Mouse (Mus musculus) urinary bladder, postnatal 14 days (tissue): ENCODE measurements around the gene Apol9b.

Experiments
- DNase-seq: peaks from one replicate; pipeline ENCODE4 v3.0.0; 2021; ENCODE audit warnings: low spot score

Apol9b gene

GRCm38 (mm10) chr15:77748414-77748813, 19.6 kb downstream of the Apol9b start:
- DNase-seq, result no peak

- DNase-seq, result no peak
Observed at GRCm38 (mm10) chr15:77749717-77750116, 20.9 kb downstream of the Apol9b start.

GRCm38 (mm10) chr15:77750461-77750860, 21.6 kb downstream of the Apol9b start:
- peak; percentile 55 for DNase-seq

GRCm38 (mm10) chr15:77752443-77752842, 23.6 kb downstream of the Apol9b start:
- DNase-seq, result no peak

- DNase-seq, result no peak
Observed at GRCm38 (mm10) chr15:77755132-77755531, 26.3 kb downstream of the Apol9b start.

GRCm38 (mm10) chr15:77756081-77756480, 27.2 kb downstream of the Apol9b start:
- no peak for DNase-seq

- peak; percentile 47 for DNase-seq
Observed at GRCm38 (mm10) chr15:77756848-77757247, 28.0 kb downstream of the Apol9b start, which contains the start of gene Apol8. Apol8 (minus strand) TSS chr15:77757003.

- DNase-seq, result no peak
Observed at GRCm38 (mm10) chr15:77757586-77758226, 28.9 kb downstream of the Apol9b start.

- DNase-seq, result no peak
Observed at GRCm38 (mm10) chr15:77760037-77760436, 31.2 kb downstream of the Apol9b start.

- no peak for DNase-seq
Observed at GRCm38 (mm10) chr15:77761083-77761482, 32.2 kb downstream of the Apol9b start.

- no peak for DNase-seq
Observed at GRCm38 (mm10) chr15:77761561-77762380, 32.9 kb downstream of the Apol9b start.

- DNase-seq, result no peak
Observed at GRCm38 (mm10) chr15:77763050-77763449, 34.2 kb downstream of the Apol9b start.

- no peak for DNase-seq
Observed at GRCm38 (mm10) chr15:77763702-77764101, 34.9 kb downstream of the Apol9b start.

GRCm38 (mm10) chr15:77764391-77765006, 35.7 kb downstream of the Apol9b start:
- peak; percentile 50 for DNase-seq

GRCm38 (mm10) chr15:77765484-77766093, 36.8 kb downstream of the Apol9b start:
- no peak for DNase-seq

- DNase-seq, result no peak
Observed at GRCm38 (mm10) chr15:77766981-77767380, 38.1 kb downstream of the Apol9b start.

- DNase-seq, result no peak
Observed at GRCm38 (mm10) chr15:77770341-77770740, 41.5 kb downstream of the Apol9b start.

- DNase-seq, result no peak
Observed at GRCm38 (mm10) chr15:77770942-77771341, 42.1 kb downstream of the Apol9b start.

- DNase-seq, result no peak
Observed at GRCm38 (mm10) chr15:77773099-77773915, 44.5 kb downstream of the Apol9b start.

GRCm38 (mm10) chr15:77774303-77774702, 45.5 kb downstream of the Apol9b start:
- no peak for DNase-seq

- peak; percentile 81 for DNase-seq
Observed at GRCm38 (mm10) chr15:77775186-77775963, 46.5 kb downstream of the Apol9b start.
